Mouse (Mus musculus) mesoderm, embryonic 11.5 days (tissue): ENCODE results near the gene Olfr1044.
"Not testable (repeated sequence)": the region's sequence is repeated elsewhere in the genome, so short reads cannot be mapped to it uniquely, and the experiment has no call there.

Experiments
- DNase-seq: peaks from one replicate; pipeline ENCODE4 v3.0.0-alpha.2; 2012; ENCODE audit warnings: low read depth, low spot score

Gene Olfr1044

DNA sequence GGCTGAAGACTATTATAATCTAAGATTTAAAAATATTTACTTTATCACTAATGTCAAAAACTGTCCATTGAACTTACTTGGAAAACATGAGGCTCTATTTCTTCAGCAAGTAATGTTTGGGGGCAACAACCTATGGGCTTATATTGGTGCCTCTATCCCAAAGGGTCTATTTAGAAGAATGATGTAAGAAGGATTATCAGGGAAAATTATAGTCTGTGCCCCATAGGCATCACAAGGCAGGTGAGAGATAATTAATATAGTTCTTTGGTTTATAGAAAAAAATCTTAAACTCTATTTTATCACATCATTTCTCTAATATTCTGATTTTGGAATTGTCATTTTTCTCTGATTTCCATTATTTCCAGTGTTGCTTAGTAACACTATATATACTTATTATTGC lies at the start of gene Olfr1044:
TSS of gene Olfr1044 (minus strand) at position 101 of the 400 bp plus-strand sequence.
- no peak for DNase-seq

DNA sequence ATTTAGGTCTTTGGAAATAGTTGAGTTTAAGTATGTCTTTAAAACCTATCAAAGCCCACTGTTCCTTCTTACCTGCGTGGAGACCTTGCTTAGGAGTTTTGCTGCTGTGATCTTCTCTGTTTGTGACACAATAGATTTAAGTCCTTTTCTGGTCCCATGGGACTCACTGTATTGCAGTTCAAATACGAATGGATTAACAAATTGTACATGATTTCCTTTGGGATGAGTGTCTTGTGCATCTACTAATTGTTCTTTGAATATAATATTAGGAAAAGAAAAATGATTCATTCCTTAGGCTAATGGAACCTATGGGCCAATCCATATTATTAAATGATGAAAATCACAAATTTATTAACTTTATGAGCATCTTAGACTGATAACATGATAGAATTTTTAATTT lies 41.6 kb upstream of the Olfr1044 start, which contains the start of gene Olfr1046:
TSS of gene Olfr1046 (minus strand) at position 101 of the 400 bp plus-strand sequence.
- no peak for DNase-seq

DNA sequence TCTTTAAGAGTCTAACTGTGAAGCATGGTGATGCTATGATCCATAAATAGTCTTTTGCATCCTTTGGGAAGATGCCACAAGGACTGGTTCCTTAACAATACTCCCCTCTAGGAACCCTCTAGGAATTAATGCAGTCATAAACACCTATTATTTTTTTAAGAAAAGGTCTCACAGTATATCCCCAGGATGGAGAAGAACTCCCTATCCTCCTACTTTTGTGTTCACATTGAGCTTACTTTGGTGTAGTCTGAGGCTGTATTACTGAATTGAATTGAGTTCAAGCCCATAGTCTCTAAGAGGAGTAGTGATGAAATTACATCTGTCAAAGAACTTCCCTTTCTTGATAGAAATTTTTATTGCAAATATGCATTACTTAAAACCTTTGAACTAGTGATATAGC lies 25.3 kb upstream of the Olfr1044 start, which contains the start of gene Olfr1045:
TSS of gene Olfr1045 (minus strand) at position 101 of the 400 bp plus-strand sequence.
- no peak for DNase-seq

- DNase-seq = no peak
Observed at GRCm38 (mm10) chr2:86195863-86196262, 18.2 kb upstream of the Olfr1044 start.

- no peak for DNase-seq
Observed at GRCm38 (mm10) chr2:86185583-86185982, 8.0 kb upstream of the Olfr1044 start, which contains the start of gene Olfr52. Olfr52 (minus strand) TSS chr2:86185683.

DNA sequence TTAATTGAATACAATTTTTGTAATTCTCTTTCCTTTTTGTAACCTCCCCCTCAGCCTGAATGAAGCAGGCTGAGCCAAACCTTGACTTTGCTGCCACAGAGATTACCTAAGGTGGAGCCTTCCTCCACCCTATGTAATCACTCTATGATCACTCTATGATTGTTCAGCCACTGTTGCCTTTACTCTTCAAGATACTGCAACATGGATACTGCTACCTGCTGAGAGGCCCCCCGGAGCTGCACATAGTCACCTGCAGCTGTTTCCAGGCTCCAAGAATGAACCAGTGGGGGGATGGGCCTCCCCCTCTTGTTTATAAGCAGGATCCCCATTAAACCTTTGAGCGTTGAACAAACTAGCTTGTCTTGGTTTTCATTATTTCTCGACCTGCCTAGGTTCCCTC lies 2.3 kb upstream of the Olfr1044 start:
- no peak for DNase-seq

- not testable (repeated sequence) for DNase-seq
Observed at GRCm38 (mm10) chr2:86175422-86175821, 2.2 kb downstream of the Olfr1044 start.

- no peak for DNase-seq
Observed at GRCm38 (mm10) chr2:86167422-86167821, 10.2 kb downstream of the Olfr1044 start, which contains the start of gene Olfr1043. Olfr1043 (minus strand) TSS chr2:86167522.

DNA sequence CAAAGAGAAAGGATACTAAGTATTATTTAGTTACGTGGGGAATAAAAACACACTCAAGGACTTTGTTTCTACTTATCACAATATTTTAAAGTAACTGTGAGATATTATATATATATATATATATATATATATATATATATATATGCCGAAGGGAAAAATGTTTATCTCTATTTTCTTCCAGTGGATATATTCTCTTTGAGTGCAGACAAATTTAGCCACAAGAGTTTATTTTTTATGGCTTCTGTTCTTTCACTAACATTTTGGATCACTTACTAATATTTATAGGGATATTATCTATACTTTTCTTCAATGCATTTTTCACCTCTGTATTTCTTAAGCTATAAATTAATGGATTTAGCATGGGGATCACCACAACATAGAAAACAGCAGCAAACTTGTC lies 15.9 kb downstream of the Olfr1044 start, which contains the start of gene Olfr1042:
TSS of gene Olfr1042 (minus strand) at position 101 of the 400 bp plus-strand sequence.
- no peak for DNase-seq

GRCm38 (mm10) chr2:86146632-86147031 lies 31.0 kb downstream of the Olfr1044 start, which contains the start of gene Olfr1040:
Olfr1040 (minus strand) TSS chr2:86146732.
- DNase-seq = no peak

DNA sequence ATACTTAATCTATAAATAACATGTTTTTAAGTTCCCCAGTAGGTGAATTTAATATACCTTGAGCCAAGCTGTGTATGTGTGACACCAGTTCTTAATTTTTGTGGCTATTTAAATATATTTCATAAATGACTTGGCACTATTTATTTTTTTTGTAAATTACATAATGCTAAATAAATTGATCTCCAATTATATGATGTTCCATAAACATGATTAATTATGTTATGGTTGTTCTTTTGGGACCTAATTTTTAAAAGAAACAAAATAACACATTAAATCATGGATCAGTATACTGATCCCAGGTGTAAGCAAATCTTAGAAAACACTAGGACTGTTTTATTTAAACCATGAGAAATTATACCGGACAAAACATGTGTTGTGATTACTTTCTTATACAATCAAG lies 41.8 kb downstream of the Olfr1044 start, which contains the start of gene Olfr1039:
TSS of gene Olfr1039 (minus strand) at position 101 of the 400 bp plus-strand sequence.
- DNase-seq = no peak
